Mouse (Mus musculus) CD4-positive helper T cell, adult 2 months (primary cell): ENCODE data around the gene Defb48.

Experiments
- DNase-seq: peaks from one replicate; pipeline ENCODE4 v3.0.0-alpha.2; 2012; ENCODE audit warnings: low read depth, missing footprints, low spot score

Defb48 gene

GRCm38 (mm10) chr14:62984410-62984809 is at the start of gene Defb48:
TSS of gene Defb48 (minus strand) at chr14:62984510.
- DNase-seq = no peak

DNA sequence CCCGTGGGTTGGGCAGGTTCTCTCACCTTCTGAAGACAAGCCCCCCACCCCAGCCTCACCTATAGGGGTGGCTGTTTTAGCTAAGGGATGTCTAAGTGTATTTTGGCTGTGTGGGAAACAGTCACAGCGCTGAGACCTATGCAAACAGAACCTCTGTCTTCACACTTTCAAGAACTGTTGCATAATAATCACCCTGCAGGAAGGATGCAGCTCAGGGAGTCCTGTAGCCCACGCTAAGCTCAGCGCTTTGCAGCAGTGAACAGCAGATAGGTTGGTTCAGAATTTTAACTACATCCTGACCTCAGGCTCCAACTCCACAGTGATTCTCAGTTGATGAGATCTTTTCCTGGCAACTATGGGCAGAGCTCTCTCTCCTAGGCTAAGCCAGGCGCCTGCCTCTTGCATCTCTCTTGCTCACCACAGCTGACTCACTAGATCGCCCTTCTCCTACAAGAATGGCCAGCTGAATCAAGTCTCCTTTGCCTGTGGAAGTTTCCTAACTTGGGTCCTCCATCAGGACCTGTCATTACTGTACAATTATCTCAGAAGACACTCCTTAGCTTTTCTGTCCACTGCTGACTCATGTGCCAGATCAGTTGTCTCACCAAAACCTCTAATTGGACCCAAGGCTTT is 36.3 kb upstream of the Defb48 start:
- no peak for DNase-seq

- DNase-seq = no peak
These were observed 30.4 kb upstream of the Defb48 start for GRCm38 (mm10) chr14:63014667-63015066.

- no peak for DNase-seq
These were observed 28.8 kb upstream of the Defb48 start for GRCm38 (mm10) chr14:63013082-63013481.

DNA sequence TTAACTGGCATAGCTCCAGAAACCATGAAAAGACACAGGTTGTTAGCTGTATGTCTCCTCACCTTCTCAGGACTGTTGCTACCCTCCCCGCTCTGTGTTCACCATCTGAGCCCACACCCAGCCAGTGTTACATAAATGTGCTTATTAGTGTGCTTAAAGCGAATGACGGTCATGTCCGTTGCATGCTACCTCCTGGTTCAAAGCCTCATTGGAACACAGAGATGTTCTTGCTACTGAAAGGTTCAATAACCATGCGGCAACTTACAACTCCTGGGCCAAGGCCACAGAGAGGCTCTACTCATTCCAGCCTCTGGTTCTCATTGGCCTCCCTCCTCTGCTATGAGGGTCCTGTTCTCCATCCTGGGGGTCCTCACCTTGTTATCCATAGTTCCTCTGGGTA is 27.2 kb upstream of the Defb48 start, which contains the start of gene Defb43:
Gene Defb43, plus strand, starts transcription at position 301 of the 400 bp plus-strand sequence.
- DNase-seq = no peak

DNA sequence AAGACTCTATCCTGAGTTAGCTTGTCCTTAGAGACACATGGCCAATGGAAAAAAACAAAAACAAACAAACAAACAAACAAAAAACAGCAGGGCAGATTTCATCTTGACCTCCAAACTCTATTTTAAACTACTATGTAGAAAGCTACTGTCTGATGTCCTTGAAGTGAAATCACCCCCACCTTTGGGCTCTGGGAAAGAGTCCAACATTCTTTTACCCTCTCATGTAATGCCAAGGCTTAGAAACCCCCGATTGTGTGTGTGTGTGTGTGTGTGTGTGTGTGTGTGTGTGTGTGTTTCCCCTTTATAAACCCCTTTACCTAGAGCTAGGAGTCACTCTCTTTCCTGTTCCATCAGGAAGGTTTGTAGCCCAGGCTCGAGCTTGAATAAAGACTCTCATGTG is 18.3 kb upstream of the Defb48 start:
- no peak for DNase-seq

- no peak for DNase-seq
These were observed 14.7 kb upstream of the Defb48 start for GRCm38 (mm10) chr14:62998977-62999376.

DNA sequence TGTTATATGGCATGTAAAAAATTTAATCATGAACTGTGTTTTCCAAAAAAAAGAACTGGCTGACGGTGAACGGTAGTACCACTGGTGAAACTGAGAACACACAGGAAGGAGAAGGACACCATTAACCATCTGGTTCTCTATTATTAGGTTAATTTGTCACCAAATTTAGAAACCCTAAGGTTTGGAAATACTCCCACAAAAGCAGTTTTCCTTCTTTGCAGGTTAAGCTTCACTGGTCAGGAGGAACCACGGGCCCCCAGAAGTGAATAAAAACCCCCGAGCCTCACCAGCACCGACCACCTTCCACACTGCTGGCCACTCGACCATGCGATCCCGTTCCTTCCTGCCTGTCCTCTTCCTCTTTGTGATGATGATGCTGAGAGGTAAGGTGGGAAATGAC is 13.5 kb upstream of the Defb48 start, which contains the start of gene Defb47:
Gene Defb47, plus strand, starts transcription at position 301 of the 400 bp plus-strand sequence.
- no peak for DNase-seq

- DNase-seq = no peak
These were observed 7.7 kb upstream of the Defb48 start for GRCm38 (mm10) chr14:62991849-62992510.

- no peak for DNase-seq
These were observed 7.0 kb upstream of the Defb48 start for GRCm38 (mm10) chr14:62991271-62991670.

- no peak for DNase-seq
These were observed 4.5 kb downstream of the Defb48 start for GRCm38 (mm10) chr14:62979815-62980214.

DNA sequence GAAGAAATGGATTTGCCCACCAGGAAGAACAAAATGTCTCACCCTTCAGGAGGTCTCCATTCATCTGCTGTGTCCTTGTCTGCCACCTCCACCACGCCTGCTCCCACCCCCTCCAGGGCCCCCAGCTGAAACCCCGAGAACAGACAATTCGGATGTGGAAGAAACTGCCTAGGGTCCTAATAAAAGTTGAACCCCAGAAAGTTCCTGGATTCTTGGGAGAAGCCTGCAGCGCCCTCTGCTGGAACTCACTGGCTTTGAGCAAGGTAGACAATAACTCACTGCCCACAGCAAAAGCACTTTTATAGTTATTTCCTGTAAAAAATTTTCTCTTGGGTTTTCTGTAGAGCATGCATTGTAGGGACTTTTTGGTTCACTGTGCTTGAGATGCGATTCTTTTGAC is 9.3 kb downstream of the Defb48 start:
- DNase-seq = peak; percentile 44

GRCm38 (mm10) chr14:62965811-62966520 is 18.3 kb downstream of the Defb48 start:
- no peak for DNase-seq

GRCm38 (mm10) chr14:62965342-62965741 is 19.0 kb downstream of the Defb48 start:
- no peak for DNase-seq

GRCm38 (mm10) chr14:62963632-62964031 is 20.7 kb downstream of the Defb48 start:
- no peak for DNase-seq

DNA sequence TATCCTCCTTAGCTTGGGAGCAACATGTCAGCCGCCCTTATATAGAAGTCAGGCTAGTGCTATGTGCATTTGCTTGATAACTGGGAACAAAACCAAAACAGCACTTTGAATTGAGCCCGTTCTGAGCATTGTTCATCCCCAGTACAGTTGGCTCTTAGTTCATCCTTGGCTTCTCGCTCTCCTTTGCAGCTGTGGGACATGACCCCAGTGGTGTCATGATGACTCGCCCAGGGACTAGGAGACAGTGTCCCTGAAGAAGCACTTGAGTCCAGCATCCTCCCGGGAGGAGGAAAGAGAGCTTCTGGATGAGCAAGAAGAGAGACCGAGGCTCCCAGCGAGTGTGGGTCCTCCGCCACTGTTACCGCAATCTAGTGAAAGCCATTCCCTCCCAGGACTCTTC is 28.2 kb downstream of the Defb48 start:
- no peak for DNase-seq

- DNase-seq = no peak
These were observed 37.5 kb downstream of the Defb48 start for GRCm38 (mm10) chr14:62946794-62947193.

GRCm38 (mm10) chr14:62940383-62941074 is 43.8 kb downstream of the Defb48 start:
- DNase-seq = peak; percentile 92

GRCm38 (mm10) chr14:62939435-62939834 is 44.9 kb downstream of the Defb48 start:
- DNase-seq = peak; percentile 20

GRCm38 (mm10) chr14:62937675-62938074 is 46.6 kb downstream of the Defb48 start:
- no peak for DNase-seq

GRCm38 (mm10) chr14:62936631-62937380 is 47.5 kb downstream of the Defb48 start:
- no peak for DNase-seq
